Mouse (Mus musculus) urinary bladder, postnatal 14 days (tissue): ENCODE data around the gene Slc7a11.

ENCODE experiments used
- DNase-seq: peaks from one replicate; pipeline ENCODE4 v3.0.0; 2021; ENCODE audit warnings: low spot score

Slc7a11 gene

DNA sequence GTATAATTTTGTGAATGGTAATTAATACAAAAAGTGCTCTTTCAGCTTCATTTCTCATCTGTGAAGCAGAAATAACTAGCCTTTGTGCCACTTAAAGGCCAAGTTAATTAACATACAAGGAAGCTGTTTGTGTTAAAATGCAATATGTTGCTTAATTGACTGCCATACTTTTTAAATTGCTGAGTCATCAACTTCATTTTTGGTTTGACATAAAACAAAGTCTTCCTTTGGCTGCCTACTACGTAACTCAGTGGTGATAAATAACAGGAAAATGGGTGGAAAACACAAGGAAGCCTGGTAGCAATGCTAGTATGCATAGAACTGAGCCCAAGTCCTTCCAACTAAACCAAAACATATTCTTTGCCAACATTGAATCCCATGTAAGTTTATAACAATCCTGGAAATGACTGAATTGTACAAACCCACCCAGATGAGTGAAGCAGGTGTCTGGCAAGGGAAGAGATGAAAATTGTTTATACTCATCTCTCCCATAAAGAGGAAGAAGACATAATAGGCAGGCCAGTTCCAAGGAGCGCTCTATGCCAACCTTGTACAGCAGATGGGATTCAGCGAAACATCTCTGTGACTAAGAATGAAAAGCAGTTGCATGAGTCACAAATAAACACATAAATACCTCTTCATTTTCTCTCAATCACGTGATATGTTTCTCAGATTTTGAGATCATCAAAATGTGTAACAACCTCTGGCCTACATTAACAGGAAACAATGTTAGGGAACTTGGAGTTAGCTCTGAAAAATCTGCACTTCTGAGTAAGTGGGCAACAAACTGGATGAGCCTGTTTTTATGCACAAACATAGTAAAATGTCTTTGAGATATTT, 459.8 kb downstream of the Slc7a11 start:
- no peak for DNase-seq

DNA sequence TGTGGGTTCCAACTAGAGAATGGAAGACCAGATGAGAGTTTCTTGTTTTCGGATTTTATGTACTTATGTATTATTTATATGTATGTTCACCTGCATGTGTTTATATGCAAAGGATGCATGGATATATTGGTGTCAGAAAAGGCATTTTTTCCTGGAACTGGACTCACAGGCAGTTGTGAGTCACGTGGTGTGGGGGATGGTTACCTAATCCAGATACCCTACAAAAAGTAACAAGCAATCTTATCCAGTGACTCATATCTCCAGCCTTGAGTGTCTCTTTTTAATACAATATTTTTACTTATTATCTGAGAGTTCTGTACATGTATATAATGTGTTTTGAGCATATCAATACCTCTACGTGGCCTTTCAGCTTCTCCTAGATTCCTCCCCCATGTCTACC, 469.4 kb downstream of the Slc7a11 start:
- no peak for DNase-seq

DNA sequence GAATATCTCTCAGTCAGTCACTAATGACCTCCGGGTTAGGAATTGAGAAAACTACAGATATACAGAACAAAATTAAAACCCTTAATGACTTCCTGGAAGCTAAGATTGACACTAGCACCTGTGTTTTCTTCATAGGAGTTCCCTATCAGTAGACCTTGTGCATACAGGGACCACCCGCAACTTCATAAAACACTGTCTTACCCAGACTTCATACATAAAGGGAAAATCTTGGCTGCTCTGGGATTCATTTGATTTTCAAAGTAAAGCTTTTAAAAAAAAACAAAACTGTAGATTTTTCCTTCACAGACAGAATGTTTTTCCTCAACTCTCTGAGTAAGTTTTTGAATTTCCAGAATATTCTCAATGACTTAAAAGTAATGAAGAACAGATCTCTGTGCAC, 477.8 kb downstream of the Slc7a11 start:
- no peak for DNase-seq

DNA sequence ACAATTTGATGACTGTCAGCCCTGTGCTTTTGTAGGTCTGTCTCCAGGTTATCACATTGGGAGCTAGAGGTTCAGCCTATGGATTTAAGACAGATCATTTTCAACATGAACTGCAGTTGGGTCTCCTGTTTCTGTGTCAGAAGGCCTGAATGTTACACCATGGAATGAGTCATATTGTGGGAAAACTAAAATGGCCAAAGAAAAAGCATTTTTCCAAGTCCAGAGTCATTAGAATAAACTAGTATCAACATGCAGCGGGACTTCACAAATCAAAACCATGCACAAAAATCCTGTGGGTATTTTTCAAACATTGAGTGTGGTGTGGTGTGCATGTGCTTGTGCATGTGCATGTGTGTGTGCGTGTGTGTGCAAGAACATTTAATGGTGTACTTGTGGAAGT, 482.8 kb downstream of the Slc7a11 start:
- no peak for DNase-seq

DNA sequence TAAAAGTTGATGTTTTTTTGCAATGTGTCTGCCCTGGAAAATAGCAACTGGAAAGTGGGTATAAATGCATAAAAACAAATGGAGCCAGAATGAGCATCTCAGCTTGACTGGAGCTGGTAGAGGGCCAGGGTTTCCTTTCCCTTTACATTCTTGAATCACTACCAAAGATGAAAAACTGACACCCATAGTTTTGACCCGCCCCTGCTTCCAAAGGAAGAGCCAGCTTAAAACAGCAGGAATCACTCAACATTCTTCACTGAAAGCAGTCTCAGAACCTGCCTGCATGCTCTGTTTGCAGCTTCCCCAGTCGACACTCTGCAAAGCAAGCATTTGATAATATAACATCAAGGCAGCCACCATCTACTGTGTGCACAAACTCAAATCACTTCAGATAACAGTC, 496.6 kb downstream of the Slc7a11 start:
- peak; percentile 49 for DNase-seq

DNA sequence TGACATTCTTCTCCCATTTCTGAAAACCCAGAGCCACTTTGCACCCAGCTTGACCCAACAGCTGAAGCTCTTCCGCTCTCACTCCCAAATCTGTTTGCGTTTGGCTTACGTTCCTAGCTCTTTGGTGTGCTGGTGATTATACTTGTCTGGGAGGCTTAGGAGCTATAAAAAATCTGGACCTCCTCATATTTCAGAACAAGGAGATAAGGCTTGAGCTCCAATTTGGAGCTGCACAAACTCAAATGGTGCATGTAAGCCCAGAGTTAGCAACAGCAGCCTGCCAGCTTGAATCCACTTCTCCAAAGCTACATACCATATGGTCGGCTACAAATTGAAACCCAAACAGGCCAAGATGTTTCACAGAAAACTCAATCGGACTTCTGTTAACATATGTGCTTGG, 498.6 kb downstream of the Slc7a11 start:
- DNase-seq: peak; percentile 48

DNA sequence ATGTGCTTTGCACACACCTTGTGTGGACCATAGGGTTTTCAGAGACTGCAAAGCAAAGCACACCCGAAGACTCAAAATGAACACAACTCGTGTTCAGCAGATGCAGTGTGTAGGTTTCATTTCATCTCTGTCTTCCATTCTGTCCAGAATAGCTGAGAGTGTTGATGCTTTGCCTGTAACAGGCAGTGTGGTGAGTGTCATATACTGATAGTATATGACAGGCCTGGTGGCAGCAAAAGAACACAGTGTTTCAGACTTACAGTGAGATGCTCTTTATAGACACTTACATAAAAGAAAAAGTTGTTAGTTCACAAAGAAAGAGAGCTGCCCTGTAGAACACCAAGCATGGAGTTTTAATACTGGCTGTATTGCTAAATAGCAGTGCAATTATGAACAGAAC, 505.8 kb downstream of the Slc7a11 start:
- DNase-seq: no peak

DNA sequence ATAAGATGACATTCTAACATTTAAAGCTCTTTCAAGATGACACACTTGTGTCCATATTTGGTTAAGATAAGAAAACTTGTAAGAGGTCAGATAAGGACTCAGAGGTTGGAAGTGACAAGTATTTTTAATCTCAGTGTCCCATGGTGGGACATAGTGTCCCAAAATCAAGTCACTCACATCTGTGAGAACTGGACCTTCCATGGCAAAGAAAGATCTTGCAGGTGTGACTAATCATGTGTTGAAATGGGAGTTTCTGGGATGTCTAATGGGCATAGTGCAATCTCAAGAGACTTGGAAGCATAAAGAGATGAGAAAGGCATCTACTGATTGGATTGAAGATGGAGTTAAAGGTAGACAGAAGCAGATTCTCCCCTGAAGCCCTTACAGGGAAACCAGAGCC, 513.9 kb downstream of the Slc7a11 start:
- no peak for DNase-seq

DNA sequence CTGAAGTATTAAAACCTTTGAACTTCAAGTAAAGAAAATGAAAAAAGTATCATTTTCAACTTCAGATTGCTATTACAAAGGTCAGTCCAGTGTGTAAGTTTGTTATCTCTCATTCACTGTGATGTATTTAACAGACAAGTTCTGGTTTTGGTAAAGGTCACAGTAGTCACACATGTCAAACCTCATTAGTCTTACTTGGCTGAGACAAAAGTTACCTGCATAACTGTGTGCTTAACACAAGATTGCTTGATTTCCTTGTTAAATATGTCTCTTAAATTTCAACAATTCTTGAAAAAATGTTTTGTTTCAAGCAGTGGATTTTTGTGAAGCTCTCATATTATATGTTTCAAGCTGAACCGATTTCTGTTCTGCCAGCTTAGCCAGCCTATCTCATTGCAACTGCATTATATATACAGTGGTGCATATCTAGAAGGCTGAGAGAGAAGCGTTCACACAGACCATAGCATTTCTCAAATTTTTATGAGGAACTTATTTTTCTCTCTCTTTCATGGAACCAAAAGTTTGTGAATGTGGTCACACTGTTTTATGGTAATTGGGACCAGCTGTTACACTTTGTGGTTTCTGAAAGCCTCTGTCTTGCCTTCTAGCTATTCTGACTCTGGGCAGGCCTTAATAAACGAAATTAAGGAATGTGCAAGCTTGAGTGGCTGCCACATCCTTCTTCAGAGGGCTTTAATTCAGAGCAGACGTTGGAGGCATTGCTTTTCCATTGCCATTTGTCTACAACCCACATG, 514.7 kb downstream of the Slc7a11 start:
- DNase-seq: peak; percentile 32

DNA sequence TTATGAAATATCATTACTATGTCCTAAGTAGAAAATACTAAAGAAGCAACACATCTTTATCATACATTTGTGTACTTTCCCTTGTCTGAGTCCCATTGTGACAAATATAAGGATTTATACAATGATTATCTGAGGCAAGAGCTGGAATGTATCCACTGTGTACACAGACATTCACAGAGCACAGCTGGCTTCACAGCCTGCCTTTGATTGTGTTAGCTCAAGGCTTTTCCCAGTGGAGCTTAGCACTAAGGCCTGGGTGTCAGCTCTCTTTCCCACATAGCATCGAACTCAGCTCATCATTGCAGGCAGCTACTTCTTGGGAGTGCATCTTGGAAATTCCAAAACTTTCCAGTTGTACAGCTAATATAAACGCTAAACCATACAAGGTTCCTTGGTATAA, 529.5 kb downstream of the Slc7a11 start:
- peak; percentile 4 for DNase-seq

DNA sequence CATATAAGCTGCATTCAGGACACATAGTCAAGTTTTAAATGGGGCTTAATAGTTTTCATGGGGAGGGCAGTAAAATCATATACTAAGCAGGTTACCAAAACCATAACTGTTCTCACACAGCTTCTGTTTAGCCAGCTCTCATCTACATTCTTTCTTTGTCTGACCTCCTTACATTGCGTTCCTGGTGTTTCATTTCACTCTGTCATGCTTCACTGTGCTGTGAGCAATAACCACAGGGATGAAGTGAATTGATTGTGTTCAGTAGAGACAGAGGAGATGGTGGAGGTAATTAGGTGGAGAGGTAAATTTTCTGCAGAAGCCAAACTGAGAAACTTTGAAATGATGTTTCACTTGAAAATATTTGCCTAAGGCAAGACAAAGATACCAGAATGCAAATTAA, 532.5 kb downstream of the Slc7a11 start:
- no peak for DNase-seq

DNA sequence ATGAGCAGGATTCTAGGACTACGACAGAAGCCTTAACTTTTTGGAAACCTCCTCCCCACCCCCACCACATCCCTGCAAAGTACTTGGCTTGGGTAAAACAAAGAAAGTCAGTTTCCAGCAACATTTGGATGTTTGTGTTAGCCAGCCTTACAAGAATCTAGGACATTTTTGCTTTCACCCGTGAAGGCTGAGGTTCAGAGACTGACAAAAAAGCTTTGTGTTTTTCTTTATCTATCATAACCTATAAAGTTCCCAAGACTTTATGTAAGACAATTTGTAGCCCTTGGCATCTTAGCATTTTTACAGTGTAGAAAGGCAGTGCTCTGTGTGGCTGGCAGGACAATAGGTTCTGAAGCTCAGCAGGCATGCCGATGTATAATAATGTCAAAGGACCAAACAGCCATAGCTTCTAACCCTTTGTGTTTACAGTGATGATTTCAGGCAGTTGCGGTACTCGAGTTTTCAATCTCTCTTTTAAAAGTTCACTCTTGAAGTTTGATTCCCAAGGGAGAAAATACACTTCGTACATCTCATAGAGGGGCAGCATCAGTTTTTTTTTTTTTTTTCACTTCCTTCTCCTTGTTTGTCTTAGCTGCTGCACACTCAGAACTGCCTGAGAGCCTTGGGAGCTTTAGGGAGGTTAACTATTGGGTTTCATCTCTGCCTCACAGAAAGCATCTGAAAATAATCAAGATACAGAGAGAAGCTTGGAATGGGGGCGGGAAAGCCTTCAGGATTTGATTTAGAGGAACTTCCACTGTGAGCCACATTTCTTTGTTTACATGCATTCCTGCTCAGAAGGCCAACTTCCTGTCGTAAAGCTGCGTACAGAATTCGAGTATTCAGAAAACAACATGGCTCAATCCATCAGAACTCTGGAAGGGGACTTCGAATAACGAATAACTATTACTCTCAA, 534.7 kb downstream of the Slc7a11 start:
- DNase-seq: peak; percentile 22

DNA sequence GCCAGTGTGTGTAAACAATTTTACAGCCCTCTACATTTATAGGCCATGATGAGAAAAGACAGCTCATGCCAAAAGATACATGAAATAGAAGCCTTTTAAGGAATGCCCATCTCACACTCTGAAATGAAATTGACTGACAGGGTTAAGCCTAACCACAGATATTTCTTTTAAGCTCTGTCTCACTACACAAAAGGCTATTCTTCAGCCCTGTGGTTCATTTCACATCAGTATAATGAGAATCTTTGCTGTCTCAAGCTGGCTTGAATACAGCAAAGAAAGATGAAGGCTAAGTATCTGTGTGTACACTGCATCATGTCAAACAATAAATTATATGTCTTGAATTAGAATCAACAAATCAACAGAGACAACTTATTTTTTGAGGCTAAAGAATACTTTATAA, 549.5 kb downstream of the Slc7a11 start:
- no peak for DNase-seq

DNA sequence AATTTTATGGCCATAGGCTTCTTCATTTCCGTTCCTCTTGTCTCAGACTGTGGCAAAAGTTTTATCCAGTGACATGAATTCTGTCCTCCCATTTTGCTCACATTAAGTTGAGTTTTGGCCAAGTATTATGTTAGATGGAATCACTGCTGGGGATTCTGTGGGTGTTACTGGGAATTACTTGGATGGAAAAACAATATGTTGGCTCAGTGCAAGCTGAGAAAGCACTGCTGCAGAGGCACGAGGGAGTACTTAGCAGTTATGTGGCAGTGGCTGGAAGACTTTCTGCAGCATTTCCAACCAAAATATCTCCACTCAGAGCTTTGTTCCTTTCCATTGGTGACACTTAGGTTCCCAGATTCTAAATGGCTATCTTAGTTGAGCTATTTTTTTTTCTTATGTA, 556.1 kb downstream of the Slc7a11 start:
- no peak for DNase-seq

DNA sequence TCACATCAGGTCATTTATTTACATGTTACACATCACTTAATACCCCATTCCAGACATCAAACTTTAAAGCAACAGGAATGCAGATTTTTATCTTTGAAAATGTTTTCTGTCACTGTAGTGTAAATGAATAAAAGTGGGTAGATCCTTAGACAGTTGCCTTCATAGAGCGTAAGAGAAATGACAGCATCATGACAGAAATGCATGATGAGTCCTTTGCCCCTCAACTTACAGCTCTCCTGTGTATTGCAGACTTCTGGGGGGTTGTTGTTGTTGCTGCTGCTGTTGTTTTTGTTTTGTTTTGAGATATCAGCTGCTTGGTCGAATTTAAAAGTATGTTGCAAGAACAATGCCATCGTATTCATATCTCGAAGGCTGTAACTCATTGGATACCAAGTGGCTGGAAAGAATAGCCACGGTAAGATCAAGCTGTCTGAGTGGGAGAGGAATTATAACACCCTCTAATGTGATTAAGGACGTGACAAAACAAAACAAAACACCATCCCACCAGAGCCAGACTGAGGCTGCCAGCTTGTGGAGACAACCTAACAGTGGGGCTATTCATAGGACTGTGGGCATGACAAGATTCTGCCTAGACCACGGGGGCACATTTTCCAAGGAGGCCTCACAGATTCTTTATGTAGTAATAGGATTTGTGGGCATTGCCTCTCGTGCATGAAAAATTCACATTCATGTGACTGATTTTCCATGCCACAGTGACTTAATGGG, 557.0 kb downstream of the Slc7a11 start:
- no peak for DNase-seq

DNA sequence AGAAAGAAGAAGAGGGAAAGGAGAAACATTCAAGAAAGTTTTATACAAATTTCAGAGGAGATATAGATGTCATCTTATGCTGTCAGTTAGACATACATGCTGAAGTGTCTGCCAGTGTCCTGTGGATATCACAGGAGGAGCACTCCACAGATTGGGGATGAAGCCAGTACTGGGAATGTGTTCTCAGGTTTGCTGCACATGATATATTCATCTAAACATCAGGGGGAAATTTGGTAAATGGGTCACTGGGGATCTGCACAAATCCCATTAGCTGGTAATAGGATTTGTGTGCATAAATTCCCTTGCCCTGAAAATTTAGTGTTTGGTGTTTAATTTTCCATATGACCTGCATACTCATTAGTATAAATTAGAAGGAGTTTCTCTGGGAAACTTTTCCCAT, 562.9 kb downstream of the Slc7a11 start:
- no peak for DNase-seq

DNA sequence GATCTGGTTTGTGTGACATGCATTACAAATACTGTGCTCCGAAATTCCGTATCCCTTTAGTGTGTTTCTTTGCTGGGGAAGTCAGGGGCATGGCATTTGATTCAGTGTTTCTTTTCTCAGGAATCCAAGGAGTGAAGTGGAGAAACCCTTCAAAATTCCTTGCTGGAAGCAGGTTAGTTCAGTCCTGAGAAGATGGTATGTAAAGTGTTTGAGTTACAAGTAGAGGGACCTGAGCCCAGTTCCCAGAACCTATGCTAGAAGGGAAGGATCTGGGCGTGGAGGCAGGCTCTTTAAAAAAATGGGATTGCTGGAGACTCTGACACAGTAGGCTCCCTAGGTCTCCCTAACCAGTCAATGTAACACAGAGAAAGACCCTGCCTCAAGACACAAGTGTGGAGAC, 572.6 kb downstream of the Slc7a11 start:
- DNase-seq: no peak

DNA sequence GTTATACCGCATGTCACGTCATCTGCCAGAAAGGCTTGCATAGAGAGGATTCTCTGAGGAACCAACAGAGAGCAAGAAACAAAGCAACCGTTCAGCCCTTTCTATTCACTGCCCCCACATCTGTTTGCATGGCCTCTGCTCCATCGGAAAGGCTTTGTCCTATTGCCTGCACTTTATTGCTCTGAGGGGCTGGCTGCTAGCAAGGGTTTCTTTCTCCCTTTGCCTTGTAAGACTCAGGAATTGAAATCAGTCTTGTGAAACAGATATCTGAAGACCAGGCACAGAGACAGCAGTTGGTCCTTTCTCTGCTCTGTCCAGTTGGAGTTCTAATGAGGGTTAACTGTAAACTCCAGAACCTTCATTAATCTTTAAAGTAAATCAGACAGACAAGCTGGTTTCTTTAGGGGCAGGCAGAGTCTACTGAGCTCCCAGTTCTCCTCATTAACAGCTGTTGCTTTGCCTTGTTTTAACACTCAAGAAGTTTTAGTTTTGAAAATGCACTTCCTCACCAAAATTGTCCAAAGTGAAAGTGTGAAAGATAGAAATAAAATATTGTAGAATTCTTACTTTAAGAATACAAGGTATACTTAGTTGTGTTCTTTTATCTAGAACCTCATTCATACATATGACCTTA, 575.3 kb downstream of the Slc7a11 start:
- no peak for DNase-seq

DNA sequence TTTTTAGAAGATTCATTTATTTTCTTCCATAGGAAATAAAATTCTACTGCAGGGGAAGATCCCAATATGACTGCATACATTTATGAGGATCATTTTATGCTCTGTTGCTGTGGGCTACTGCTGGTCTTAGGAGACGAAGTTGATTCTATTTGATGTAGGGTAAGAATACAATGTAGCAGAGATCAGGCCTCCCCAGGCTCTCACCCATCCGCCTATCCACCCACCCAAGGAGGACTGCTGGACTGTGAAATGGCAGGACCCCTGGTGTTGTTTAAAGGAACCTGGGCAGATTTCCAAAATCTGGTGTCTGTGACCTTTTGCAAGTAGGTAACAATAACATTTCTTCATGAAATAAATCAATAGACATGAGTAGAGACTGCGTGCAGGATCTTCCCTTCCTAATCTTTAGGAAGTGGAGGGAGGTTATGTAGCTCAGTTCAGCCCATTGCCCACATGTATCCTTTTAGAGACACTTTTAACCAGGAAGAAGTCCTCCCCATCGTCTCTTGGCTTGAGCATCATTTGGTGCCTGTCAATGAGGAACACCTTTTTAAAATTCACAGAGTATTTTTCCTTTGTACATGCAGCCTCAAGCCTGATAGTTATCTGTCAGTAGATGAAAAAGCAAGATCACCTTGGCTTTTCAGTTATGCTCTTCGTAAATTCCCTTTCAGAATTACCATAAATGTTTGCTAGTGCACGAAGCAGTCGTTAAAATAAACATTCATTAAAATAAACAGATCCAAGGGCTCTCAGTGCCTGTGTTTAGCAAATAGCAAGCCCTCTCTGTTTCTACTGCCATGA, 576.1 kb downstream of the Slc7a11 start:
- DNase-seq: no peak

DNA sequence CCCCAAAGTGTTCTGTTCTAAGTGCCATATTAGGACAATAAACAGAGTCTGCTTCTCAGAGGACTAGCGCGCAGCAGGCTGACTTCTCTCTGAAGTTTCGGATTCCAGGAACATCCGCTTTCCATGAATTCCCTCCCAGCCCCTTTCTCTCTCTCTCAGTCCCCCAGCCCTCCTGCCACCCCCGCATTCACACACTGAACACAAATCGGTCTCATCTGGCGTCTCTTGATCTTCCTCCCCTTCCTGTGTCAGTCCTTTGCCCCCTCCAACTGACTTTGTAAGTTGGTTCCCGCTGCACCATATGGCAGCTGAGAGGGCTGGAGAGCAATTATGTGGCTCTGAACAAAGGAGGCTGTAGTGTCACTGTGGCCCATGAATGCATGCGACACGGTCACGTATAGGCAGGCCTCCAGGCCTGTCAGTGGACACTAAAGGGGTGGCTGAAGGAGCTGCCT, 577.3 kb downstream of the Slc7a11 start:
- peak; percentile 4 for DNase-seq
